ENCODE assay signal across 10 mouse cellular contexts in genomic region chr11:120256981-120257820, GRCm38 (mm10). TPM values are rescaled to one million over a fixed set of nuclear protein-coding genes. Genes with fewer than 3 reads are reported as not detected.
DNase-seq lines count a peak whose midpoint lies in the region; ATAC-seq and TF ChIP-seq lines count a peak whose summit lies in the region.
"Had no signal": no experiment of that assay in that cellular context is flagged by ENCODE, and none has a peak within 500 bp of the region (broad histone marks: within the 10 kb centered on the region; RNA-seq: fewer than 3 reads in every experiment).

No protein-coding gene starts in this region.

- peaks cover 9% of the 10 kb centered on the region for H3K36me3 ChIP-seq in C2C12 (ENCODE audit: control insufficient read depth, insufficient read depth)
- H3K36me3 ChIP-seq in midbrain, embryonic 11.5 days (ENCODE audit: control insufficient read depth, insufficient read depth, low read length): peaks cover 4% of the 10 kb centered on the region; the same call in 1 of the 2 replicates
- H3K36me3 ChIP-seq in liver, postnatal 0 days (replicated peaks; ENCODE audit: insufficient read depth, low read length): no peaks in the 10 kb centered on the region
- H3K36me3 ChIP-seq: G1E had no signal

- no peaks in the 10 kb centered on the region for H3K9me3 ChIP-seq in midbrain, embryonic 11.5 days (ENCODE audit: control insufficient read depth, low read length)
- no peaks in the 10 kb centered on the region for H3K9me3 ChIP-seq in liver, postnatal 0 days (ENCODE audit: low read length)
- H3K9me3 ChIP-seq: G1E had no signal

- H3K27me3 ChIP-seq in C2C12 (ENCODE audit: control insufficient read depth, insufficient read depth, insufficient read length): no peaks in the 10 kb centered on the region
- H3K27me3 ChIP-seq in midbrain, embryonic 11.5 days (ENCODE audit: control insufficient read depth, insufficient read depth, low read length): no peaks in the 10 kb centered on the region
- H3K27me3 ChIP-seq in liver, postnatal 0 days (ENCODE audit: insufficient read depth, low read length): no peaks in the 10 kb centered on the region

- H3K4me1 ChIP-seq in midbrain, embryonic 11.5 days (ENCODE audit: control insufficient read depth, insufficient read depth, low read length): peaks cover 58% of the 10 kb centered on the region
- peaks cover 32% of the 10 kb centered on the region for H3K4me1 ChIP-seq in liver, postnatal 0 days (ENCODE audit: insufficient read depth)

- H3K9ac ChIP-seq in midbrain, embryonic 11.5 days (ENCODE audit: low read length): 0 out of 2 replicates have a peak overlapping the region, but pooled peaks have one; percentile 3
- H3K9ac ChIP-seq in liver, postnatal 0 days (replicated peaks): no peak overlapping the region

- no peak overlapping the region for H3K4me2 ChIP-seq in midbrain, embryonic 11.5 days
- no peak overlapping the region for H3K4me2 ChIP-seq in liver, postnatal 0 days (ENCODE audit: low read depth, low read length)

- 63% methylated on average over 10 of the region's 10 CpGs for WGBS in midbrain, embryonic 11.5 days
- WGBS in liver, postnatal 0 days (ENCODE audit: insufficient replicate concordance): 77% methylated on average over 10 of the region's 10 CpGs

- DNase-seq in gastrocnemius, adult 2 months: peak; percentile 64
- DNase-seq in gastrocnemius, postnatal 4 days (ENCODE audit: low spot score in 2 of 2): no peak
- peak; percentile 79 for DNase-seq in adrenal gland, postnatal 25 days
- no peak for DNase-seq in midbrain, embryonic 11.5 days (ENCODE audit: low spot score, missing footprints)
- DNase-seq in liver, postnatal 0 days: no peak
- no peak for DNase-seq in thymus, postnatal 0 days (ENCODE audit: low spot score)
- DNase-seq: cerebellum, adult 18-20 months had no signal

- H3K79me3 ChIP-seq in C2C12 (ENCODE audit: low read depth): peaks cover 26% of the 10 kb centered on the region

- no peak for TF ChIP-seq EP300 in liver, postnatal 0 days (IDR thresholded peaks at IDR 0.05; ENCODE audit: low read depth)

- no peak overlapping the region for H3K4me3 ChIP-seq in gastrocnemius, adult 2 months
- no peak overlapping the region for H3K4me3 ChIP-seq in C2C12 (ENCODE audit: insufficient read depth, poor library complexity, severe bottlenecking)
- no peak overlapping the region for H3K4me3 ChIP-seq in midbrain, embryonic 11.5 days (ENCODE audit: low read depth, low read length)
- H3K4me3 ChIP-seq in liver, postnatal 0 days (ENCODE audit: low read depth, low read length): no peak overlapping the region

- no peak for TF ChIP-seq CTCF in gastrocnemius, adult 2 months (IDR thresholded peaks at IDR 0.05)
- TF ChIP-seq CTCF in C2C12 (IDR thresholded peaks at IDR 0.05; ENCODE audit: control insufficient read depth, insufficient read depth, insufficient read length): no peak
- no peak for TF ChIP-seq CTCF in liver, postnatal 0 days (IDR thresholded peaks at IDR 0.05; ENCODE audit: low read depth)

- peak overlapping the region; percentile 80 for H3K27ac ChIP-seq in gastrocnemius, adult 2 months
- no peak overlapping the region for H3K27ac ChIP-seq in midbrain, embryonic 11.5 days (ENCODE audit: low read depth, low read length)
- H3K27ac ChIP-seq in liver, postnatal 0 days (ENCODE audit: low read depth): no peak overlapping the region

- peak; percentile 20 for ATAC-seq in midbrain, embryonic 11.5 days (ENCODE audit: low FRiP score)
- ATAC-seq in CD4-positive, CD25-positive, alpha-beta regulatory T cell, adult 4 months: no peak
- no peak for ATAC-seq in liver, postnatal 0 days

- H3ac ChIP-seq in C2C12 (ENCODE audit: control insufficient read depth, insufficient read length, low read depth): peak overlapping the region; percentile 24

- intact Hi-C loops in gastrocnemius, adult 2 months (cut with DNase I): no loop called here

- peaks cover 69% of the 10 kb centered on the region for H3K79me2 ChIP-seq in C2C12 (ENCODE audit: control insufficient read depth, insufficient read depth)

TF ChIP-seq in C2C12, 6 proteins besides CTCF, POLR2A, EP300 and RAD21:
- peak; percentile 77 for TF ChIP-seq FOSL1 (IDR thresholded peaks at IDR 0.05; ENCODE audit: insufficient read depth, low read length, poor library complexity, severe bottlenecking)
- no peak for TF ChIP-seq MYOD1 (IDR thresholded peaks at IDR 0.05; ENCODE audit: control insufficient read depth, insufficient read length, low read depth)
- TF ChIP-seq MAX (IDR thresholded peaks at IDR 0.05): peak; percentile 14
- TF ChIP-seq MYOG (IDR thresholded peaks at IDR 0.05; ENCODE audit: control insufficient read depth, extremely low read depth, insufficient read length): no peak
- TF ChIP-seq USF1 (IDR thresholded peaks at IDR 0.05; ENCODE audit: low read depth): no peak
TF ChIP-seq in C2C12: peak in this region for 2.

RNA-seq across cellular contexts. Expression of gene Bahcc1, which starts 24.5 kb away (rescaled TPM):
- total RNA-seq in gastrocnemius, adult 2 months (2021): 1 to 10 TPM; 3.5 to 5.3 TPM
- 10 to 100 TPM; 13.6 to 15.1 TPM for total RNA-seq in gastrocnemius, postnatal 4 days (2021)
- 10.8 TPM for polyA plus RNA-seq in C2C12 (2012; fragmentation: generic; extraction: Trizol)
- 23.8 and 25.8 TPM in 2 replicates for total RNA-seq in adrenal gland, postnatal 25 days (2021)
- polyA plus RNA-seq in midbrain, embryonic 11.5 days (2014; fragmentation: Nextera tagmentation; extraction: Ambion mirVana): 17.6 and 20.6 TPM in 2 replicates
- not detected for polyA plus RNA-seq in CD4-positive, CD25-positive, alpha-beta regulatory T cell, adult 4 months (2017; shearing (Covaris generic))
- 1.1 and 1.2 TPM in 2 replicates for polyA plus RNA-seq in liver, postnatal 0 days (2015; fragmentation: Nextera tagmentation; extraction: Ambion mirVana)
- polyA plus RNA-seq in thymus, postnatal 0 days (2015; fragmentation: Nextera tagmentation; extraction: Ambion mirVana): 3.3 and 4.6 TPM in 2 replicates

Comparison
In these comparisons a context has a peak if more than half of its experiments do, and no peak if none do; other contexts are left out.
1. DNase-seq: peak in gastrocnemius, adult 2 months (single experiment) and adrenal gland, postnatal 25 days (single experiment); none in gastrocnemius, postnatal 4 days (0 of 2), midbrain, embryonic 11.5 days (single experiment), liver, postnatal 0 days (single experiment) and thymus, postnatal 0 days (single experiment).